Mouse (Mus musculus) embryo, embryonic 9.5 days (tissue): ENCODE measurements around the gene Pianp.

ENCODE experiments used
- DNase-seq: peaks from one replicate; pipeline ENCODE4 v3.0.0-alpha.2; 2017; ENCODE audit errors: extremely low spot score

Gene Pianp

DNA sequence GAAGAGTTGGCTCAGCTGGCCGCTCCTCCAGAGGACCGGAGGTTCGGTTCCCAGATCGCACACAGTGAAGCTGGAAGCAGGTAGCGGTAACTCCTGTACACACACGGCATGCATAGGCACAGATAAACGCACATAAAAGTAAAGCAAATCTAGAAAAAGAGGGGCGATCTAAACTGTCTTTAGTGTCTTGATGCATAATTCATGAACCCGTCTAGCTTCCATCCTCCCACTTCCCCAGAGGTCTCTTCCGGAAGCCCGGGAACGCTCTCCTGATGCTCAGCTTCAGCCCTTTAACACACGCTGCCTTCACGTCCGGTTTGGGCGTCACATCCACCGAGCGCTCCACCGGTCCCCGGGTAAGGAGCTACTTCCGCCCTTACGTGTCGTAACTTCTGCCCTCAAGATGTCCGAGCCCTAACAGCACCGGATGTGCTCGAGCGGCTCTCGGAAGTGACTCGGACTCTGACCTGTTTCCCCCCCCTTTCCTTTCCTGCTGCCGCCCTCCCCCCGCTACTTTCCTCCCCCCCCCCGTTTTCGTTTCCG, 12.2 kb downstream of the Pianp start:
- peak; percentile 97 for DNase-seq

DNA sequence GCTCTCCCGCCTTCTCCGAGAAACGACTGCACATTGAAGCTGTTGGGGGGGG, 12.5 kb downstream of the Pianp start, which contains the start of gene Zfp384:
Gene Zfp384, plus strand, starts transcription at position 17 of the 52 bp plus-strand sequence.
- no peak for DNase-seq

DNA sequence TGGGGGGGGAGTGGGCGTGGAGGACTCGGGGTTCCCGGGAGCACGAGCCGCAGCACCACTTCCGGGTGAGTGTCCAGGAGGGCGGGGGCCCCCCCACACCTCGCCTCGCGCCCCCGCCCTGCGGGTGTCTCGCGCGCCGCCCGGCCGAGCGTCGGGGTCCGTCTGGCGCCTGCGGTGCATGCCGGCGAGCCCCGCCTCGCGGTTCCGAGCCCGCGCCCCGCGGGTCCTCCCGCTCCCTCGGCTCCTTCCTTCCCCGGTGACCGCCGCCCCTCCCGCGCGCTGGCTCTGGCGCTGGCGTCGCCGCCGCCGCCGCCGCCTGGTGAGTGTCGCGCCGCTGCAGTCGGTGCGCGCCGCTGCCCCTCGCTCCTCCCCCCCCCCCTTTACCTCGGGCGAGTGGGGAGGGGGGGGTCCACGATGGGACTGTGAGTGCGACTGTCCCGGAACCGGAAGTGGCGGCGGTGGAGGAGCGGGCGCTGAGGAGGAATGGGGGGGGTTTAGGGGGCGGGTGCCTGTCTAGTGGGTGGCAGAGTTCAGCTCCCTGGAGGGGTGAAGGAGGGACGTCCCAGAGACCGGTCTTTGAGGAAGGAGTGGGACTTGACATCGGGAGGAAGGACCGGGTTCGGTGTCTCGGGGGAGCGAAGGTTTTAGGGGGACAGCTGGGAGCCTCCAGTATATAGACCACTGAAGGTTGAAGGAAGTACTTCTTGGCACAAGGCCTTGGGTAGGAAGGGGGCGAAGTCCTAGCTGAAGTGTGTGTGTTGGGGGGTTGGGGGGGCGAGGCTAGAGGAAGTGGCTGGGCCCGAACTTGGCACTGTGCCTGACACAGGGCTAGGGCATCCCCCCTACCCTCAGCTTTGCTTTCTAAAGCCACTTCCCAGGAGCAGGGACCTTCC, 12.9 kb downstream of the Pianp start:
- peak; percentile 85 for DNase-seq

DNA sequence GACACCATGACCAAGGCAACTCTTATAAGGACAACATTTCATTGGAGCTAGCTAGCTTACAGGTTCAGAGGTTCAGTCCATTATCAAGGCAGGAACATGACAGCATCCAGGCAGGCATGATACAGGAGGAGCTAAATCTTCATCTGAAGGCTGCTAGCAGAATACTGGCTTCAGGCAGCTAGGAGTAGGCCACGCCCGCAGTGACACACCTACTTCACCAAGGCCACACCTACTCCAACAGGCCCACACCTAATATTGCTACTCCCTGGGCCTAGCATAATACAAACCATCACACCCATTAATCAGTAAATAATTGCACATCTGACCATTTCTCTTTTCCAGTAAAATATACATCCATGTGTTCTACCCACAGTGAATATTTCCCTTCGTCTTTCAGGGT, 21.2 kb downstream of the Pianp start:
- DNase-seq: no peak

DNA sequence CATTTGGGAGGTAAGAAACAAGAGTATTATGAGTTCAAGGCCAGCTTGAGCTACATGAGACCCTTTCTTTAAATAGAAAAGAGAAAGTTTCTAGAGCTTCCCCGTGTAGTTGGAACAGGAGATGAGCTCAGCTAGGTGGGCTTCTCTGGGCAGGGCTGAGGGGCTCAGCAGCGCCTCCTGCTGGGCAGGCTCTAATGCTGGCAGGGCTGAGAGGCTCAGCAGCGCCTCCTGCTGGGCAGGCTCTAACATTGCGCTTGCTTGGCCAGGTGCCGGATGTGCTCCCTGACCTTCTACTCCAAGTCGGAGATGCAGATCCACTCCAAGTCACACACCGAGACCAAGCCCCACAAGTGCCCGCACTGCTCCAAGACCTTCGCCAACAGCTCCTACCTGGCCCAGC, 34.0 kb downstream of the Pianp start:
- DNase-seq: peak; percentile 77

DNA sequence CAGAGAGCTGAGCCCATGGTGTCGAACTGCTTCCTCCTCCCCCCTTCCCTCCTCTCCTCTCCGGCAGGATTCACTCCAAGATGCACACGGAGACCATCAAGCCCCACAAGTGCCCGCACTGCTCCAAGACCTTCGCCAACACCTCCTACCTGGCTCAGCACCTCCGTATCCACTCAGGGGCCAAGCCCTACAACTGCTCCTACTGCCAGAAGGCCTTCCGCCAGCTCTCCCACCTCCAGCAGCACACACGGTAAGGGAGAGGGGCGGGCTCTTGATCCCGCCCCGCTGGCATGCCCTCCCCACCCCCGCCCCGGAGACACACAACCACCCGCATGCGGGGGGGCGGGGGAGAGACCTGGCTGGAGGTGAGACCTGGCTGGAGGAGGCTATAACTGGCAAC, 35.1 kb downstream of the Pianp start:
- DNase-seq: no peak

DNA sequence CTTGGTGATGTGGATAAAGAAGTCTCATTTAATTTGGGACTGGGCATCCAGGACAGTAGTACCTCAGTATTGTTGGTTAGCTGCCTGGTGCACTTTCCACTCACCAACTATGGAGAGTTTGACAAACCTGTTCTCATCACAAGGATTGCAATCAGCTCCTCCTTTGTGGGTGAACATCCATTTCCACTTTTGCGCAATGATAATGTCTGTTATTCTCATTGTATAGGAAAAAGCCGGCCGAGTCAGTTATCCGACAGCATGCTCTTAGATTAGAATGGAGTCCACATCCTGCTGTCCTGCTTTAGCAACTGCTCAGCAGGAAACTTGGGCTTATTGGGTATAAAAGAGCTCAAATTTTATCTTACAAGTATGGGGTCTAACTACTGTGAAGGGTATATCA, 42.2 kb downstream of the Pianp start:
- DNase-seq: peak; percentile 14

DNA sequence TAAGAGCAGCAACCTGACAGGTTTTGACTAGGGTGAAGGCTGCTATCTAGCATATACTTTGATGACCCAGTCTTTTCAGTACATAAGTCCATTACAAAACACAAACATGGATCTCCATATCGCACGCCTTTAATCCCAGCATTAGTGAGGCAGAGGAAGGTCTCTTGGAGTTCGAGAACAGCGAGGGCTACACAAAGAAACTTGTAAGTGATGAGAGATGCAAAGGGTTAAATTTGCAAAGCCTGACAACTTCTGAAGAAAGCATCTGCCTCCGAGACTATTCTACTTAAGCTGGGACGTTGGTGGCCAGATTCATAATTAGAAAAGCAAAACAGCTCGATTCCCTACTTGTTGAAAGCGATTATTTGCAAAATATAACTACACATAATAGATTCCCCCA, 42.6 kb downstream of the Pianp start:
- no peak for DNase-seq

DNA sequence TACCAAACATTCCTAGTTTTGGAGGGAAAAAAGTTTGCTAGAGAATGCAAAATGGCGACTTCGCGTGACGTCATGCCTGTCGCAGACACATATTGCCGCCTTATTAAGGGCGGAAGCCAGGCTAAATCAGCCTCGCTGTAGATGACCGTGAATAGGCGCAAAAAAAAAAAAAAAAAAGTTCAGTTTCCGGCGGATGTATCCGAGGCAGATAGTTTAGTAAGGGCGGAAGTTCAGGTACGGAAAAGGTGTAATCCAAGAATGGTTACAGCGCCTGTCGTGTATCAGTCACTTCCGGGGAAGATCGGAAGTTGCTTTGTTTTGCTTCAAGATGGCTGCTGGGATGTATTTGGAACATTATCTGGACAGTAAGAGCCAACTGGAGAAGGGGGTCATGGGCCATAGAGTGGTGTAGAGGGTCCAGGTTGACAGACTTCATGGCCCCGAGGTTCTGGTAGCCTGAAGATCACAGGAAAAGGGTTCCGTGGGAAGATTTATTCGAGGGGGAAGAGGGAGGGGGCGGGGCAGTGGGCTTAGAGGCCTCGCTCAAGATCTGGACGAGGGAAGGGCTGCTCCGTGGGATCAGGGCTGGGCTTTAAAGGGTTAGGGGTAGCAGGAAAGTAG, 43.1 kb downstream of the Pianp start, which contains the start of gene Ing4:
Gene Ing4, plus strand, starts transcription at position 228 of the 621 bp plus-strand sequence.
- peak; percentile 86 for DNase-seq

DNA sequence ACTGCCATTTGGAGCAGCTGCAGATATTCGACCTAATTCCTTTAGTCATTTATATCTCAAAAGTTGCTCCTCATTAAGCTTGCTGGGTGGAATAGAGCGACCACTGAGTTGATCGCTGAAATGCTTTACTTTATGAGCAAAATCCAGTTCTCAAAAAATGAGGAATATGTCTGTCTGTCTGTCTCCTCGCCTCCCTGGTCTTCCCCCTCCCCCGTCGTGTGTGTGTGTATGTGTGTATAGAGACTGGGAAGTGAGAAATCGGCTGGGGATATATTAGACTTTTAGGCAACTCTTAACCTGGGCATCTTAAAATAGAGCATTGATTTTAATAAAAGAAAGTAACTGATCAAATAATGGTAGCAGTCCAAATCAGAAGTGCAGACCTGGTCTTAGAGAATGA, 43.7 kb downstream of the Pianp start:
- no peak for DNase-seq

DNA sequence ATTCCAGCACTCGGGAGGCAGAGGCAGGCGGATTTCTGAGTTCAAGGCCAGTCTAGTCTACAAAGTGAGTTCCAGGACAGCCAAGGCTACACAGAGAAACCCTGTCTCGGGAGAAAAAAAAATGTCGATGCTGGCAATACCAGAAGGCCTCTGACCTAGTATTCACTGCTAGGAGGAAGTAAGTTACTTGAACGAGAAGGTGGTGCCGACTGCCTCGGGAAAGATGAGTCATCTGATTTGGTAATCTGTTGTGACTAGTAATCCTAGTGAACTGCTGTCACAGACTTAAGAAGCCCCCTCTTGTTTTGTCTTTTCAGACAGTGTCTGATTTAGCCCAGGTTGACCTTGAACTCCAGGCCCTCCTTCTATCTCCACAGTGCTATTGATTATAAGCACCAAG, 44.6 kb downstream of the Pianp start:
- DNase-seq: no peak

DNA sequence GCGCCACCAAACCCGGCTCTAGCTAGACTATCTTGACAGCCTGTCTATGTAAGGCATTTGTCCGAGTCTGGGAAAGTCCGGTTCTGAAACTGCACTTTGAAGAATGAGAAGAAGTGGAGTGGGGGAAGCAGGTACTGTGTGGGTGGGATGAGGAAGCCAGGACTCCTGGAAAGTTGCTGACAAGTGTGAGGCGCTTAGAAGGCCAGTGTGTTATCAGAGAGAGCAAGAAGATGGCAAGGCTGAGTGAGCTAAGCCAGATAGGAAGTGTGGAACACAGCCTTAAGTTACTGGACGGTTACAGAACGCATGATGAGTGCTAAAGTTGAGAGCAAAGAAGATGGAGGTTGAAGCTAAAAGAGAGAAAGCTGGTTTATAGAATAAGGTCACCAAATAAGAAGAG, 45.6 kb downstream of the Pianp start:
- no peak for DNase-seq

DNA sequence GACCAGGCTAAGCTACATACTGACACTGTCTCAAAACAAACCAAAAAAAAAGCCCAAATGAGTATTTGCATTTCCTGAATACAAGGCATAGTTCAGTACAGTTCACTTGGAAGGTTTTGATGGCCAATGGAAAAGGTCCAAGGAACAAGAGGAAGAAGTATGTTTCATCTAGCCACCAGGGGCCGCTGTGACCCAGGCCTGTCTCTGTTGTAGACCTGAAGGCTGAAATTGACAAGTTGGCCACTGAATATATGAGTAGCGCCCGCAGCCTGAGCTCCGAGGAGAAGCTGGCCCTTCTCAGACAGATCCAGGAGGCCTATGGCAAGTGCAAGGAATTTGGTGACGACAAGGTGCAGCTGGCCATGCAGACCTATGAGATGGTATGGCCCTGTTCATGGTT, 50.2 kb downstream of the Pianp start:
- DNase-seq: peak; percentile 63

DNA sequence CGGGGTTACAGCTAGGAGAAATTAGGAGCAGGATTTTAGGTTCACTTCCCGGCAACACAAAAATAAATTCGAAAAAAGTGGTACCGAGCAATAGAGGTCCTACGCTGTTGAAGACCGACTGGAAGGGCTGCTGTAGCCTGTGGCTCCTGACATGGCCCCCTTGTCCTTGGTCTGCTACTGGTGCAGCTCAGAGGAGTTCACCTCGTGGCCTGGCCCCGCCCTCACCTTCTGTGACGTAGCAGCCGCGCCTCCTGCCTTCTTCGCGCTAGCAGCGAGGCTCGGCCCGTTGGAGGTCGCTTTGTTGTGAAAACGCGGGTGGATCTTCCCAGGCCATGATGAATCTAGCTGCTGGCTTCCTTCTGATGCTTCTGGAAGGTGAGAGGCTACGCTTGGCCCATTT, 53.2 kb downstream of the Pianp start, which contains the start of gene Acrbp:
Gene Acrbp, plus strand, starts transcription at position 12 of the 400 bp plus-strand sequence.
- peak; percentile 31 for DNase-seq

DNA sequence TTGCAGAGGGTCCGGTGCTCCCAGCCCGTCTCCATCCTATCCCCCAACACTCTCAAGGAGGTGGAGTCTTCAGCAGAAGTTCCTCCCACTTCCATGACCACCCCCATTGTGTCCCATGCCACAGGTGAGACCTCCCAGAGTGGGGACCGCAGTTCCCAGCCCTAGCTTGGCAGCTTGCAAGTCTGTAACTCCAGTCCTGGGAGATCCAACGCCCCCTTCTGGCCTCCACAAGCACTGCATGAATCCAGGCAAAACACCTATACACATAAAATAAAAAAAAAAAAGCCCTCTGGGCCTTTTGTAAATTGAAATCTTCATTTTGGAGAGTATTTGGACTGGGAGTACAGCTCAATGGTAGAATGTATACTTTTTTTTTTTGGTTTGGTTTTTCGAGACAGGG, 54.7 kb downstream of the Pianp start:
- no peak for DNase-seq
